Mouse (Mus musculus): Measurements from ENCODE around the gene Aff3. TPM values are rescaled to one million over a fixed set of nuclear protein-coding genes. Genes with fewer than 3 reads are reported as not detected.

The Aff3 gene
- polyA plus RNA-seq, 1 experiment: 2.2 TPM

DNA sequence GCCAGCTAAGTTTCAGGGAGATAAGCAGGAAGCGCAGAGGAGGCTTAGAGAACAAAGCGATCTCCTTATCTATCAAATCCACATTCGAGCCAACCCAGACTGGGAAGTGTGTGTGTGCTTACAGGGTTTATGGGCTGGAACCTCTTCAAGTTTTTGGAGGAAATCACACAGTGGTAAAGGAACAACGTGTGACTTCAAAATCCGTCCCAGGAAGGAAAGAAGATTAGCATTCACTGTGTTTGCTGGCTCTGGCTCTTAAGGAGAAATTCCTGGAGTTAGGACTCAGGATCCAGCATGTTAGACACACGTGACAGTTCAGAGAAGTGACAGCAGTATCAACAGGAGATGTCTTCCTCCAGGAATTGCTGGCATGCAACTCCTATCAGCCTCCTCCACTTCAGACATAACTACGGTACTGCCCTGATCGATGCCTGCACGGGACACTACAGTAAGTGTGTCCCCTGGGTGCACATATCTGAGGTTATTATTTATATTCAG is 186.5 kb downstream of the Aff3 start:
- H3K4me3 ChIP-seq (ENCODE audit: insufficient read depth, low read depth, low read length): no peak overlapping the region
- no peaks in the 10 kb centered on the region for H3K27me3 ChIP-seq (replicated peaks; ENCODE audit: control insufficient read depth, insufficient read depth, low read length)
- H3K36me3 ChIP-seq (ENCODE audit: control insufficient read depth, insufficient read depth, low read length): no peaks in the 10 kb centered on the region
- no peak overlapping the region for H3K27ac ChIP-seq (ENCODE audit: insufficient read depth, low read depth, low read length)
- DNase-seq: peak; percentile 1
- no peaks in the 10 kb centered on the region for H3K4me1 ChIP-seq (ENCODE audit: control insufficient read depth, insufficient read depth, low read length)
- TF ChIP-seq CTCF (conservative IDR thresholded peaks at IDR 0.05; ENCODE audit: insufficient read depth, insufficient read length, low read depth, low read length): no peak
- TF ChIP-seq POLR2A (IDR thresholded peaks at IDR 0.05; ENCODE audit: low read depth, low read length): no peak
- WGBS: 20% methylated on average over 9 of the region's 9 CpGs

GRCm38 (mm10) chr1:38470817-38471216 is 193.9 kb downstream of the Aff3 start:
- no peak overlapping the region for H3K4me3 ChIP-seq (ENCODE audit: insufficient read depth, low read depth, low read length)
- H3K4me1 ChIP-seq (ENCODE audit: control insufficient read depth, insufficient read depth, low read length): no peaks in the 10 kb centered on the region
- TF ChIP-seq CTCF (conservative IDR thresholded peaks at IDR 0.05; ENCODE audit: insufficient read depth, insufficient read length, low read depth, low read length) (no peak), POLR2A (IDR thresholded peaks at IDR 0.05; ENCODE audit: low read depth, low read length) (no peak)
- no peaks in the 10 kb centered on the region for H3K36me3 ChIP-seq (ENCODE audit: control insufficient read depth, insufficient read depth, low read length)
- no peak overlapping the region for H3K27ac ChIP-seq (ENCODE audit: insufficient read depth, low read depth, low read length)
- WGBS: 55% methylated on average over 11 of the region's 11 CpGs
- no peak for DNase-seq
- no peaks in the 10 kb centered on the region for H3K27me3 ChIP-seq (replicated peaks; ENCODE audit: control insufficient read depth, insufficient read depth, low read length)

GRCm38 (mm10) chr1:38470166-38470565 is 194.6 kb downstream of the Aff3 start:
- WGBS: 58% methylated on average over 5 of the region's 5 CpGs
- DNase-seq: no peak
- Histone ChIP-seq H3K27ac (ENCODE audit: insufficient read depth, low read depth, low read length) (no peak overlapping the region), H3K4me3 (ENCODE audit: insufficient read depth, low read depth, low read length) (no peak overlapping the region), H3K36me3 (ENCODE audit: control insufficient read depth, insufficient read depth, low read length) (no peaks in the 10 kb centered on the region), H3K4me1 (ENCODE audit: control insufficient read depth, insufficient read depth, low read length) (no peaks in the 10 kb centered on the region), H3K27me3 (replicated peaks; ENCODE audit: control insufficient read depth, insufficient read depth, low read length) (no peaks in the 10 kb centered on the region)
- TF ChIP-seq POLR2A (IDR thresholded peaks at IDR 0.05; ENCODE audit: low read depth, low read length) (no peak), CTCF (conservative IDR thresholded peaks at IDR 0.05; ENCODE audit: insufficient read depth, insufficient read length, low read depth, low read length) (no peak)

- DNase-seq: no peak
- TF ChIP-seq CTCF (conservative IDR thresholded peaks at IDR 0.05; ENCODE audit: insufficient read depth, insufficient read length, low read depth, low read length) (no peak), POLR2A (IDR thresholded peaks at IDR 0.05; ENCODE audit: low read depth, low read length) (no peak)
- H3K27me3 ChIP-seq (replicated peaks; ENCODE audit: control insufficient read depth, insufficient read depth, low read length): no peaks in the 10 kb centered on the region
- no peaks in the 10 kb centered on the region for H3K4me1 ChIP-seq (ENCODE audit: control insufficient read depth, insufficient read depth, low read length)
- H3K36me3 ChIP-seq (ENCODE audit: control insufficient read depth, insufficient read depth, low read length): no peaks in the 10 kb centered on the region
- H3K27ac ChIP-seq (ENCODE audit: insufficient read depth, low read depth, low read length): no peak overlapping the region
- WGBS: 62% methylated on average over 7 of the region's 7 CpGs
- H3K4me3 ChIP-seq (ENCODE audit: insufficient read depth, low read depth, low read length): no peak overlapping the region
Observed at GRCm38 (mm10) chr1:38467305-38468083, 197.3 kb downstream of the Aff3 start.

DNA sequence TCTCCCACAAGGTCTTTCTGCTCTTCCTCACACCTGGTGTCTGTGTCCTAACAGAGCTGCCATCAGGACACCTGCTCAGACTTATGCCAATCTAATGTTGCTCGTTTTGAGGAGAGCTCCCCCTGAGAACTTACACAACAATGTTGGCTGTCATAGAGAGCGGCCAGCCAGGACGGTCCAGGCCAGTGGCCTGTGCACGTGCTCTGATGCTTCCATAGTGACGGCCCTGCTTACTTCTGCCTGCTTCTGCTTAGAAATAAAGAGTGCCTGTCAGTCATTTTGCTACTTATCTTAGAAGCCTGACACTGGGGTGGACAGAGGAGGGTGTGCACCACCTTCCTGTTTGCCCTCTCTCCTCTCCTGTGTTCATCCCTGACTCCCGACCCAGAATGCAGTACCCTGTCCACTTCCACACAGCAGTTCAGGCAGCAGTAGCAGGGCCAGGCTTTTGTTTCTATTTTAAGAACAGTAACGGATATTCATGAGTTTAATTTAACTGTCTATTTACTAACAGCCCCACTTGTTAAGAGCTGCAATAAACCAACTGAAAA is 208.0 kb downstream of the Aff3 start:
- TF ChIP-seq POLR2A (IDR thresholded peaks at IDR 0.05; ENCODE audit: low read depth, low read length) (no peak), CTCF (conservative IDR thresholded peaks at IDR 0.05; ENCODE audit: insufficient read depth, insufficient read length, low read depth, low read length) (no peak)
- Histone ChIP-seq H3K27ac (ENCODE audit: insufficient read depth, low read depth, low read length) (no peak overlapping the region), H3K27me3 (replicated peaks; ENCODE audit: control insufficient read depth, insufficient read depth, low read length) (no peaks in the 10 kb centered on the region), H3K4me3 (ENCODE audit: insufficient read depth, low read depth, low read length) (no peak overlapping the region), H3K4me1 (ENCODE audit: control insufficient read depth, insufficient read depth, low read length) (no peaks in the 10 kb centered on the region), H3K36me3 (ENCODE audit: control insufficient read depth, insufficient read depth, low read length) (no peaks in the 10 kb centered on the region)
- no peak for DNase-seq
- WGBS: 44% methylated on average over 7 of the region's 7 CpGs

DNA sequence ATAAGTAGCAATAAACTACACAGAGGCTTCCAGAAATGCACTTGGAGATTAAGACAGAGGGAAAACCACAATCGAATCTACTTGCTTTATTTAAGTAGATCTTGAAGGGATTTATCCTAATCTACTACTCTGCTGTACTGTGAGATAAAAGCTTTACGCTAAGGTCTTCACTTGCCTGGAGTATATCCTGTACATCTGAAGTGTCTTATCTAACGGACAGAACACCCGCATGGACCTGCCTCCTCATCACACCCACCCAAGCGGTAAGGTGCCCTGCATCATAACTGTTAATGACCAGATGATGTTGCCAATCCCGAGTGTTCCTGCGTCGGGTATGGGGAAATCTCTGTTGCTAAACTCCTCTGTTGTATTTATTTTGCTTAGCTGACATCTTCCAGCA is 209.8 kb downstream of the Aff3 start:
- 92% methylated on average over 8 of the region's 8 CpGs for WGBS

GRCm38 (mm10) chr1:38451367-38451766 is 213.4 kb downstream of the Aff3 start:
- no peak for DNase-seq
- H3K36me3 ChIP-seq (ENCODE audit: control insufficient read depth, insufficient read depth, low read length): no peaks in the 10 kb centered on the region
- WGBS: 94% methylated on average over 6 of the region's 6 CpGs
- no peak for TF ChIP-seq CTCF (conservative IDR thresholded peaks at IDR 0.05; ENCODE audit: insufficient read depth, insufficient read length, low read depth, low read length)
- no peak for TF ChIP-seq POLR2A (IDR thresholded peaks at IDR 0.05; ENCODE audit: low read depth, low read length)
- H3K4me3 ChIP-seq (ENCODE audit: insufficient read depth, low read depth, low read length): no peak overlapping the region
- no peak overlapping the region for H3K27ac ChIP-seq (ENCODE audit: insufficient read depth, low read depth, low read length)
- no peaks in the 10 kb centered on the region for H3K27me3 ChIP-seq (replicated peaks; ENCODE audit: control insufficient read depth, insufficient read depth, low read length)
- no peaks in the 10 kb centered on the region for H3K4me1 ChIP-seq (ENCODE audit: control insufficient read depth, insufficient read depth, low read length)

More for the DNA sequence above, 209.8 kb downstream of the Aff3 start:
- Histone ChIP-seq H3K4me1 (ENCODE audit: control insufficient read depth, insufficient read depth, low read length) (no peaks in the 10 kb centered on the region), H3K36me3 (ENCODE audit: control insufficient read depth, insufficient read depth, low read length) (no peaks in the 10 kb centered on the region), H3K4me3 (ENCODE audit: insufficient read depth, low read depth, low read length) (no peak overlapping the region), H3K27me3 (replicated peaks; ENCODE audit: control insufficient read depth, insufficient read depth, low read length) (no peaks in the 10 kb centered on the region), H3K27ac (ENCODE audit: insufficient read depth, low read depth, low read length) (no peak overlapping the region)
- TF ChIP-seq POLR2A (IDR thresholded peaks at IDR 0.05; ENCODE audit: low read depth, low read length) (no peak), CTCF (conservative IDR thresholded peaks at IDR 0.05; ENCODE audit: insufficient read depth, insufficient read length, low read depth, low read length) (no peak)
- no peak for DNase-seq
